Mouse (Mus musculus): ENCODE results near the gene Tmem132a. TPM values are rescaled to one million over a fixed set of nuclear protein-coding genes. Genes with fewer than 3 reads are reported as not detected.
A peak's percentile ranks its signal among the peaks of the same experiment; 100 is the strongest.

The Tmem132a gene
- polyA plus RNA-seq, 1 experiment from 2014 or later, result 174 TPM

DNA sequence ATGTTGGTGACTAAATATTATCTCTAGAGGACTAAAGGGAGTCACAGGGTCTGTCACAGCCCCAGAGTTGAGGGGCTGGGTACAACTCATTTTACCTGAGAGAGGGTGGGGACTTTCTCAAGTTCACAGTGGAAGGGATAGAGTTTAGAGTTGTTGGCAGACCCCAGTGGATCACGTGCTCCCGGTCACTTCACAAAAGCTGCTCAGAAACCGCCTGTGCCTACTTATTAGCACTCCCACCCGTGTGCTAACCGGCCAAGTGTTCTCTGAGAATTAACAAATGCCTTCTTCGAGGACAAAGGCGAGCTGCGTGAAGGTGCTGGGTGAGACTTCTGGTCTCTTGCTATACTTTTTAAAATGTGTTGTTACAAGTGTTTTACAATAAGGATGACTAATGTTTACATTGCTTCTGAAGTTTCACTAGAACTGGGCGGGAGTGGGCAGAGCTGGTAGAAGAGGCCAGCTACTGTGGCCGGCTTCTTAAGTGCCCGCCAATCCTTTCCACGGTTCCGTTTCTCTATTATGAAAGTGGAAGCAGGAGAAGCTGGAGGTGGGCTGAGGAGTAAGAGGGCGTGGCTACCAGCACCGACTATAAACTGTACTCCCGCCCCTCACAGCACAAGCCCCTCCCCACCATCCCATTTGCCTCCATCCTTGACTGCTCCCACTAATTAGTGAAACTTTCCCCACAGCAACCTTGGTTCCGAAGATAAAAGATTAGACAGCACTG is 51.4 kb downstream of the Tmem132a start:
- H3K27me3 ChIP-seq, result no peaks in the 10 kb centered on the region
- no peak overlapping the region for H3K4me2 ChIP-seq
- no peaks in the 10 kb centered on the region for H3K36me3 ChIP-seq
- no peak overlapping the region for H3K4me3 ChIP-seq
- H3K27ac ChIP-seq, result no peak overlapping the region
- no peak overlapping the region for H3K9ac ChIP-seq
- 46% methylated on average over 17 of the region's 17 CpGs for WGBS
- ATAC-seq (ENCODE audit: low FRiP score), result no peak
- no peaks in the 10 kb centered on the region for H3K9me3 ChIP-seq
- H3K4me1 ChIP-seq (replicated peaks), result no peaks in the 10 kb centered on the region

DNA sequence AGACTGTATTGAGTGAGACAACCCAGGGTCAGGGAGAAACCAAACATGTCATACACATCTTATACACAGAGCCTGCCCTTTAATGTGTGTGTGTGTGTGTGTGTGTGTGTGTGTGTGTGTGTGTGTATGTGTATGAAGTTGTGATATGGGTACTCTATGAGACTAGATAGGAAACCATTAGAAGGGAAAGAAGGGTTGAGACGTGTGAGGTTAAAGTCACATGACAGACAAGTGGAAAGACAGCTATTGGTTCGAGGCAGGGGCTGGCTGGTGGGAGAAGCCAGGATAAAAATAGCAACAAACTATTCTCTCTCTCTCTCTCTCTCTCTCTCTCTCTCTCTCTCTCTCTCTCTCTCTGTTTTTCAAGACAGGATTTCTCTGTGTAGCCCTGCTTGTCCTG is 53.3 kb downstream of the Tmem132a start:
- H3K4me1 ChIP-seq (replicated peaks), result no peaks in the 10 kb centered on the region
- ATAC-seq (ENCODE audit: low FRiP score), result no peak
- H3K27me3 ChIP-seq, result no peaks in the 10 kb centered on the region
- WGBS, result 76% methylated on average over 2 of the region's 2 CpGs
- no peak overlapping the region for H3K9ac ChIP-seq
- H3K9me3 ChIP-seq, result no peaks in the 10 kb centered on the region
- H3K27ac ChIP-seq, result no peak overlapping the region
- H3K36me3 ChIP-seq, result no peaks in the 10 kb centered on the region
- H3K4me2 ChIP-seq, result no peak overlapping the region
- H3K4me3 ChIP-seq, result no peak overlapping the region

DNA sequence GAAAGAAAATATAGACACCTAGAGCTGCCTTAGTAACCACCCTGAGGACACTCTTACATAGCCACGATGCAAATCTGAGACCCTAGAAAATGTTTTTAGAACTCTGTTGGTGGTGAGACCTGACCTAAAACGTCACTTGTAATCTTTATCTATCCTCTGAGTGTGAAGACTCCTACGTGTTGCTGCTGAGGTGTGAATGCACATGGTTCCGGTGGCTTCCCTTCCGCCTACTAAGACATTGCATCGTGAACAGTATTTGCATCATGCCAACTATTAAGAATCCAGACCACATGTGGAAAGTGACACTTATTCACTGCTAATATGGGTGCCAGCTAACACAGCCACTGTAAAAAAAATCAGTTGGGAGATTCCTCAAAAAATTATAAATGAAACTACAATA is 53.9 kb downstream of the Tmem132a start:
- 88% methylated on average over 6 of the region's 6 CpGs for WGBS
- H3K36me3 ChIP-seq, result no peaks in the 10 kb centered on the region
- no peak overlapping the region for H3K4me3 ChIP-seq
- no peaks in the 10 kb centered on the region for H3K27me3 ChIP-seq
- no peak for ATAC-seq (ENCODE audit: low FRiP score)
- no peak overlapping the region for H3K4me2 ChIP-seq
- no peaks in the 10 kb centered on the region for H3K4me1 ChIP-seq (replicated peaks)
- H3K27ac ChIP-seq, result no peak overlapping the region
- no peaks in the 10 kb centered on the region for H3K9me3 ChIP-seq
- no peak overlapping the region for H3K9ac ChIP-seq

DNA sequence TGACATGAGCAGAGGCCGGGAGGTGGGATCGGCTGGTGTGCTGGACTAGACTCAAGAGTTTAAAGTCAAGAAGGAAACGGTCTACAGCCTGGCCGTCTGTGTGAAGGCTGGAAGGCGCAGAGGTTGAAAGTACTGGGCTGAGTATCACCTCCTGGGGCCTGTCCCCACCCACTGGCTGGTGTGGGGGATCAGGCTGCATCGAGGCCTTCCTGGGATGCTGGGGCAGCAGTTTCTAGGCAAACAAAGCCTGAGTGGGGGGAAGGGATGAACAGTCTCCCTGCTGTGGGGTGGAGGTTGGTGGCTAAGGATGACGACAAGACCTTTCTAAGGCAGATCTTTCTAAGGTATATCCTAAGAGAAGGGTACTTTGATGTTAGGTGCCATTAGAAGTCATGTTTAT is 55.8 kb downstream of the Tmem132a start:
- 73% methylated on average over 7 of the region's 7 CpGs for WGBS
- H3K27ac ChIP-seq, result no peak overlapping the region
- no peak overlapping the region for H3K4me3 ChIP-seq
- H3K9me3 ChIP-seq, result no peaks in the 10 kb centered on the region
- H3K4me2 ChIP-seq, result no peak overlapping the region
- H3K27me3 ChIP-seq, result no peaks in the 10 kb centered on the region
- H3K9ac ChIP-seq, result no peak overlapping the region
- H3K36me3 ChIP-seq, result no peaks in the 10 kb centered on the region
- ATAC-seq (ENCODE audit: low FRiP score), result no peak
- peaks cover 15% of the 10 kb centered on the region for H3K4me1 ChIP-seq (replicated peaks)

DNA sequence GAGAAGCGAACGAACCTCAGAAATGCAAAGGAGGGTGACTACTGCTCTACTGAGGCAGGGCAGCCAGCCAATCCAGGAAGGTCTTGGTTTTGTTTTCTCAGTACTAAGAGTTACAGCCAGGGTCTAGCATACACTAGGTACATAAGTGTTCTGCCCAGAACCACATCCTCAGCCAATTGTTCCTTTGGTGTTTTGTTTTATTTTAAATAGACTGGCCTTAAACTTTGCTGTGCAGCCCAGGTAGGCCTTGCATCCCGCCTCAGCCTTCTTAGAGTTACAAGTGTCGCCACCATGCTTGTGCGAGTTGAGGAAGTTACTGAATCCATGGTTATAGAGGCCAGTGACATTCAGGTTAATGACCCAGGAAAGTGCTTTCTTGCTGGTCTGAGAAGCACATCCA is 56.7 kb downstream of the Tmem132a start:
- H3K9ac ChIP-seq, result no peak overlapping the region
- H3K36me3 ChIP-seq, result no peaks in the 10 kb centered on the region
- no peak for ATAC-seq (ENCODE audit: low FRiP score)
- H3K4me2 ChIP-seq, result no peak overlapping the region
- peaks cover 15% of the 10 kb centered on the region for H3K4me1 ChIP-seq (replicated peaks)
- H3K27me3 ChIP-seq, result no peaks in the 10 kb centered on the region
- H3K27ac ChIP-seq, result no peak overlapping the region
- H3K4me3 ChIP-seq, result no peak overlapping the region
- H3K9me3 ChIP-seq, result no peaks in the 10 kb centered on the region
- WGBS, result 96% methylated on average over 5 of the region's 5 CpGs

DNA sequence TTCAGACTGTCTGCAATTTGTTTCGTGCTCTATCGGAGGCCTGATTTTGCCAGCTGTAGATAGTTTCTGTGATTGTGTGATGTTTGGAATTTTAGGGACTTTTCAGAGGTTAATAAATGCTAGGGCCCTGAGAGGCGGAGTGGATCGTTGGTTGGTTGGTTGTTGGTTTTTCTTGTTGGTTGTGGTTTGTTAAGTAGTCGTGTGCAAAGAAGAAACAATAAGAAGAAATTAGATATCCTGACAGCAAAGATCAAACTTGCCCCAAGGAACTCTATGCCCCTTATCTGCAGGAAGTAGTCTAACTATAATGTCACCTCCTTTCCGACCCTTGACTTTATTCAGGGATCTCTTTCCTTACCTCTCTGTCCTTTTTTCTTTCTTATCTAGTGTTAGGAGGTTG is 58.3 kb downstream of the Tmem132a start:
- Histone ChIP-seq H3K27me3 (no peaks in the 10 kb centered on the region), H3K4me2 (no peak overlapping the region), H3K36me3 (no peaks in the 10 kb centered on the region), H3K4me1 (replicated peaks) (peaks cover 15% of the 10 kb centered on the region), H3K27ac (no peak overlapping the region), H3K9ac (no peak overlapping the region), H3K9me3 (no peaks in the 10 kb centered on the region), H3K4me3 (no peak overlapping the region)
- no peak for ATAC-seq (ENCODE audit: low FRiP score)
- 88% methylated on average over 6 of the region's 6 CpGs for WGBS

DNA sequence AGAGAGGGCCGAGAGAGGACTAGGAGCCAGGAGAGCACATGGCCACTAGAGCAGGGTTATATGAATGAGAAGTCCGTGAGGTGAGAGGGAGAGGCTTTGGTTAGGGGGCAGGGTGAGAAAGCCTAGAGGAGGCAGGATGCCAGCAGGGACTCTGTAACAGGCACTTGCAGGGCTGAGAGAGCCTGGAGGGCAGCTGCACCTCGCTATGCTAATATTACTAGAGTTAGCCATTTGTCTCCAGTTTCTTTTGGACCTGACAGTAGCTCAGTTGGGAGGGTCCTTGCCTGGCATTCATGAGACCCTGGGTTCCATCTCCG is 59.6 kb downstream of the Tmem132a start:
- 55% methylated on average over 4 of the region's 4 CpGs for WGBS
- H3K36me3 ChIP-seq, result no peaks in the 10 kb centered on the region
- no peak for ATAC-seq (ENCODE audit: low FRiP score)
- no peaks in the 10 kb centered on the region for H3K27me3 ChIP-seq
- peaks cover 15% of the 10 kb centered on the region for H3K4me1 ChIP-seq (replicated peaks)
- no peak overlapping the region for H3K27ac ChIP-seq
- no peak overlapping the region for H3K4me2 ChIP-seq
- H3K4me3 ChIP-seq, result no peak overlapping the region
- H3K9ac ChIP-seq, result no peak overlapping the region
- H3K9me3 ChIP-seq, result no peaks in the 10 kb centered on the region

DNA sequence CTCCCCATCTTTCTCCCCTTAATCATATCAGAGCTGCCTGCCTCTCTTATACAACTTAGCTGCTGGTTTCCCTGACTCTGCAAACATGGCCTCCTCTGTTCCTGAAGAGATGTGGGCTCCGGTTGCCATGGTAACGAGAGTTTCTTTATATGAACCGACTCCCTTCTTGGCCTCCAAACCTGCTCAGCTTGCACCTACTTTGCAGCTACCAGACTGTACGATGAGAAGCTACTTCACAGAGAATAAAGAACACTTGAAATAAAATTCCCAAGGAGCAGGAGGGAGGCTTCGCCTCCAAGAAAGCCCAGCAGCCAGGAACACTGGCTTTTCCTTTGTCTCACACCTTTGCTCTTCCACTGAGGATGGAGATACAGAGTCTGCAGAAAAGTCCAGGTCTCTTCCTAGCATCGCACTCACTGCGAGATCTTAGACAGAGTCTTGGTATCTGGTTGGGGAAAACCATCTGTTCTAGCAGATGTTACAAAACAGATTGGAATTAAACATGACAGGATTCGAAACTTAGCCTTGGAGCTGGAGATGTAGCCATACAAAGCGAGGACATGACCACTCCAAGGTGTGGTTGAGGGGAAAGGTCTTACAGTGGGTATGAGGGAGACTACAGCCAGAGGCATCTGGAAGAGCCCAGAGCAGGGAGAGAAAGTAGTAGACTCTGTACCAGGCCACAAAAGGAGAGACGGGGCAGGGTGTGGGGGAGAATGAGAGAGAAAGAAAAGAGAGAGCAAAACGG is 60.1 kb downstream of the Tmem132a start:
- no peak overlapping the region for H3K4me3 ChIP-seq
- H3K27ac ChIP-seq, result peak overlapping the region; percentile 62
- no peaks in the 10 kb centered on the region for H3K27me3 ChIP-seq
- H3K4me2 ChIP-seq, result no peak overlapping the region
- H3K9ac ChIP-seq, result no peak overlapping the region
- 75% methylated on average over 11 of the region's 11 CpGs for WGBS
- H3K4me1 ChIP-seq (replicated peaks), result peaks cover 15% of the 10 kb centered on the region
- no peaks in the 10 kb centered on the region for H3K9me3 ChIP-seq
- H3K36me3 ChIP-seq, result no peaks in the 10 kb centered on the region
- ATAC-seq (ENCODE audit: low FRiP score), result peak; percentile 49

DNA sequence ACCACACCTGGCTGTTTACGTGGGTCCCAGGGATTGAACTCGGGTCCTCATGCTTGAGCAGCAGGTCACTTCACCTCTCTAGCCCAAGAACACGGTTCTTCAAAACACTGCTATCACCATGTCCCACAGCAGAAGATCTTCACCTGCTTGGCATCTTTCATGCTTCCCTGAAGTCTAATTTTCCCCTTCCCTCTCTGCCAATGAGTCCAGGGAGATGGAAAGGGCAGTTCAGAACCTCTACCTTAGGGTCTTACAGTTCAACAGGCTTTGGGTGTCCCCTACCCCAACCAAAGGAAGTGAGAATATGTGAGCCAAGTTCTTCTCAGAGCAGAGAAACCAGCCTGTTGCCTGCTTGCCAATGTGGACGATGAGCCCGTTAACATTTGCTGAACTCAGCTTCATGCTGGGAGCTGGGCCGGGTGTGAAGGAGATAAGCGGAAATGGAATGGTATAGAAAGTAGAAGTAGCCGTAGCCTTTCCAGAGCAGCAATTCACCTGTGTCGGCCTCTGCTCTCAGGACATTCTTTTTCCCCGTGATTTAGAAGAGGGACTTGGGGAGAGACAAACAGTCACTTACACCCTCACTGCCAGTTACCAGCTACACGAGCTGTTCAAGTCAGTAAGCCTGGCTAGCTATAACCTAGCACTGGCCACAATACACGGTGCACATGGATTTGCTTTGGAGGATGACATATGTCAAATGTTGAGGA is 61.1 kb downstream of the Tmem132a start:
- Histone ChIP-seq H3K9ac (no peak overlapping the region), H3K36me3 (no peaks in the 10 kb centered on the region), H3K27me3 (no peaks in the 10 kb centered on the region), H3K9me3 (no peaks in the 10 kb centered on the region), H3K27ac (no peak overlapping the region), H3K4me2 (no peak overlapping the region), H3K4me1 (replicated peaks) (peaks cover 15% of the 10 kb centered on the region), H3K4me3 (no peak overlapping the region)
- no peak for ATAC-seq (ENCODE audit: low FRiP score)
- WGBS, result 89% methylated on average over 12 of the region's 12 CpGs

Other genes with a start within 250 kb of the Tmem132a start
- 0.53 and 0.82 TPM in 2 replicates for gene Vwce, start 235.7 kb downstream of the Tmem132a start, polyA plus RNA-seq (2015; fragmentation: Nextera tagmentation; extraction: Ambion mirVana)
- gene Pga5, start 191.9 kb downstream of the Tmem132a start, polyA plus RNA-seq (2015; fragmentation: Nextera tagmentation; extraction: Ambion mirVana), result not detected in 2 replicates
- 33.8 and 34.7 TPM in 2 replicates for gene Vps37c, start 181.2 kb downstream of the Tmem132a start, polyA plus RNA-seq (2015; fragmentation: Nextera tagmentation; extraction: Ambion mirVana)
- 0.21 and 0.35 TPM in 2 replicates for gene Cd5, start 130.9 kb downstream of the Tmem132a start, polyA plus RNA-seq (2015; fragmentation: Nextera tagmentation; extraction: Ambion mirVana)
- not detected in 2 replicates for gene Cd6, start 39.9 kb downstream of the Tmem132a start, polyA plus RNA-seq (2015; fragmentation: Nextera tagmentation; extraction: Ambion mirVana)
- gene Slc15a3, start 30.2 kb downstream of the Tmem132a start, polyA plus RNA-seq (2015; fragmentation: Nextera tagmentation; extraction: Ambion mirVana), result 0.25 and 0.36 TPM in 2 replicates
- gene Tmem109, start 12.1 kb upstream of the Tmem132a start, polyA plus RNA-seq (2015; fragmentation: Nextera tagmentation; extraction: Ambion mirVana), result 34.2 and 34.3 TPM in 2 replicates
- gene Prpf19, start 25.3 kb upstream of the Tmem132a start, polyA plus RNA-seq (2015; fragmentation: Nextera tagmentation; extraction: Ambion mirVana), result 40.2 and 42.9 TPM in 2 replicates
- not detected in 2 replicates for gene Zp1, start 50.7 kb upstream of the Tmem132a start, polyA plus RNA-seq (2015; fragmentation: Nextera tagmentation; extraction: Ambion mirVana)
- gene Ptgdr2, start 67.2 kb upstream of the Tmem132a start, polyA plus RNA-seq (2015; fragmentation: Nextera tagmentation; extraction: Ambion mirVana), result 0.19 and 0.22 TPM in 2 replicates
- gene Ccdc86, start 79.3 kb upstream of the Tmem132a start, polyA plus RNA-seq (2015; fragmentation: Nextera tagmentation; extraction: Ambion mirVana), result 15.0 and 15.2 TPM in 2 replicates
- not detected in 2 replicates for gene Ms4a10, start 104.7 kb upstream of the Tmem132a start, polyA plus RNA-seq (2015; fragmentation: Nextera tagmentation; extraction: Ambion mirVana)
- not detected in 2 replicates for gene Ms4a15, start 123.3 kb upstream of the Tmem132a start, polyA plus RNA-seq (2015; fragmentation: Nextera tagmentation; extraction: Ambion mirVana)
- not detected in 2 replicates for gene Ms4a18, start 148.1 kb upstream of the Tmem132a start, polyA plus RNA-seq (2015; fragmentation: Nextera tagmentation; extraction: Ambion mirVana)
- not detected in 2 replicates for gene Ms4a8a, start 211.2 kb upstream of the Tmem132a start, polyA plus RNA-seq (2015; fragmentation: Nextera tagmentation; extraction: Ambion mirVana)